Mouse (Mus musculus): Measurements from ENCODE around the gene Arglu1.

DNA sequence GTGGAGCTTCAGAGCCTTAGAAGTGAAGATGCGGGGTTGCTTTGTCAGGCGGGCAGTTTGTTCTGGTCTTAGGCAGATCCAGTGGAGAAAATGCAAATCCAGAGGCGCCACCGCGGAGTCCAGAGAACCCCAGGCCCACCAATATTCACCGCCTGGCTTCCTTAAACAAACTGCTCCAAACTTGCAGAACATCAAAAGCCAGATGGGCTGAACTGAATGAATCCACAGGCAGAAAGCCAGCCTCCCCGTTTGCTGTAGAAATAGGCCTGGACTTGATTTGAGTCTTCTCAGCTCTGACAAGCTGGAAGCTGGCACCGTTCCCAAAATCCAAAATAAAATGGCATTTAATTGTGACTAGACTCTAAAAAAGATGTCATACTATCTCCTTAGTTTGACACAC, 40.4 kb downstream of the Arglu1 start:
- TF ChIP-seq GATA1 (IDR thresholded peaks at IDR 0.05; ENCODE audit: low read length) (no peak), TAL1 (IDR thresholded peaks at IDR 0.05; ENCODE audit: low read length) (no peak)
